Mouse (Mus musculus): ENCODE measurements at regions not wholly inside any gene's neighbourhood (a gene's known extent, or its start where the extent isn't known, plus 50 kb on each side); places are given as distances from the start of the nearest gene placed in this dataset.

DNA sequence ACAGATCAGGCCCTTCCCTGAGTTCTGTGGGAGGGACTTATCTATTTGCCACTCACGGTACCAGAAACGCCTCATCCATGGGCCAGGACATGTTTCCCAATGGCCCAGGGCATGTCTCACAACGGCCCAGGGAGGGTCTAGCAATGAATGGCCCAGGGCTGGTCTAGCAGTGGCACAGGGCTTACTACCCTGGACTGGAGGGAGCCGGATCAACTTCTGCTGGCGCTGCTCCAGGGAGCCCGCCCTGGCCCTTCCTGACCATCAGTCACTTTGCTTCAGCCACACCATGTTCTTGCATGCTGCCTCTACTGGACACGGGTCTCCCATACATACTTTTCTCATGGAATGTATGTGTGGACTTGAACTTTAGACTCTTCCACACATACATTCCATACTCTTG lies 290.1 kb upstream of the Zfp637 start:
- no peaks in the 10 kb centered on the region for H3K36me3 ChIP-seq (ENCODE audit: control insufficient read depth, insufficient read depth)
- WGBS = 81% methylated on average over 7 of the region's 7 CpGs
- H3K9ac ChIP-seq (ENCODE audit: low read depth, low read length) = no peak overlapping the region
- H3K4me1 ChIP-seq (replicated peaks; ENCODE audit: control insufficient read depth, insufficient read depth, low read length) = no peaks in the 10 kb centered on the region
- H3K9me3 ChIP-seq (ENCODE audit: control insufficient read depth) = no peaks in the 10 kb centered on the region
- no peak overlapping the region for H3K27ac ChIP-seq (ENCODE audit: low read depth, low read length)
- no peak overlapping the region for H3K4me3 ChIP-seq (ENCODE audit: low read depth, low read length)
- no peaks in the 10 kb centered on the region for H3K27me3 ChIP-seq (replicated peaks; ENCODE audit: control insufficient read depth, insufficient read depth, low read length)
- H3K4me2 ChIP-seq (replicated peaks; ENCODE audit: low read depth) = no peak overlapping the region
- no peak for TF ChIP-seq CTCF (IDR thresholded peaks at IDR 0.05; ENCODE audit: low read depth)
- no peak for ATAC-seq

DNA sequence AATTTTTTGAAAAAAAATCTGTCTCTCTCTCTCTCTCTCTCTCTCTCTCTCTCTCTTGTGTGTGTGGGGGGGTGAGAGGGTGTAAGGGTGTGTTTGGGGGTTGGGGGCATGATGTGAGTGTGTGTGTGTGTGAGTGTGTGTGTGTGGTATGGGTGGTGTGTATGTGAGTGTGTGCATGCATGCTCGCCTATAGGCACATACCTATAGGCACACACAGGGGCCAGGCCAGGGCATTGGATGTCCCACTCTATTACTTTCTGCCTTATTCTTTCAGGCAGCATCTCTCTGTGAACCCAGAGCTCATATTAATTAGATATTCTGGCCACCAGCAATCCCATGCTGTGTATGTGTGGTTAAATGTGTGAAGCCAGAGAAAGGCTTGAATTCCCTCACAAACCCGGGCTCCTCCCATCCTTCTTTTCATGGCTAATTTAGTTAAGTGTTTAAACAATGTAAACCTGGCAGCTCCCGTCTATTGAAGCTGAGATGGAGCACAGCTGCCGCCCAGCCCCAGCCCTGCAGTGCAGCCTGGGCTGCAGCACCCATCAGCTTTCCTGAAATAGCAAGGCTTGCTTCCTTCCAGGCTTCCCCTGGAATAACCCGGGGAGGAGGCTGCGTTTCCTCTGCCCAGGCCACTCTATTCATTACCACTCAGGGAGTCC lies 288.8 kb upstream of the Zfp637 start:
- 20% methylated on average over 6 of the region's 6 CpGs for WGBS
- no peaks in the 10 kb centered on the region for H3K27me3 ChIP-seq (replicated peaks; ENCODE audit: control insufficient read depth, insufficient read depth, low read length)
- TF ChIP-seq CTCF (IDR thresholded peaks at IDR 0.05; ENCODE audit: low read depth) = no peak
- no peaks in the 10 kb centered on the region for H3K36me3 ChIP-seq (ENCODE audit: control insufficient read depth, insufficient read depth)
- H3K27ac ChIP-seq (ENCODE audit: low read depth, low read length) = no peak overlapping the region
- H3K9ac ChIP-seq (ENCODE audit: low read depth, low read length) = no peak overlapping the region
- no peak overlapping the region for H3K4me2 ChIP-seq (replicated peaks; ENCODE audit: low read depth)
- H3K4me3 ChIP-seq (ENCODE audit: low read depth, low read length) = no peak overlapping the region
- no peaks in the 10 kb centered on the region for H3K4me1 ChIP-seq (replicated peaks; ENCODE audit: control insufficient read depth, insufficient read depth, low read length)
- no peaks in the 10 kb centered on the region for H3K9me3 ChIP-seq (ENCODE audit: control insufficient read depth)
- ATAC-seq = no peak

DNA sequence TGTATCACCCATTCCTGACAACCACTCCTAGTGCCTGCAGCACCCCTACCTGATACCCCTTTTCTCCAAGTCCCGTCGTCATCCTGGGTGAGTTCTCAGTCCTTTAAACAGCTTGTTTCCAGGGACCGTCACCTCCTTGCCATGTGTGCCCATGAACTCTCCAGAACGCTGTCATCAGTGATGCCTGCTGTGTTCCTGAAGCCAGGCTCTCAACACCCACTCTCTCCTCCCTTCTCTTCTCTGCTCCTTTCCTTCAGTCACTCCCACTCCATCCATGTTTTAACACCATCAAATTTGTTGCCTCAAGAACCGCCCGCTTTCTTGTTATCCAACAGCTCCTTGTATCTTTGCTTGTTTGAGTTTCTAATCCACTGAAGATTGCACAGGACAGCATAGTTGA lies 277.8 kb upstream of the Zfp637 start:
- no peak overlapping the region for H3K4me3 ChIP-seq (ENCODE audit: low read depth, low read length)
- WGBS = 86% methylated on average over 6 of the region's 6 CpGs

DNA sequence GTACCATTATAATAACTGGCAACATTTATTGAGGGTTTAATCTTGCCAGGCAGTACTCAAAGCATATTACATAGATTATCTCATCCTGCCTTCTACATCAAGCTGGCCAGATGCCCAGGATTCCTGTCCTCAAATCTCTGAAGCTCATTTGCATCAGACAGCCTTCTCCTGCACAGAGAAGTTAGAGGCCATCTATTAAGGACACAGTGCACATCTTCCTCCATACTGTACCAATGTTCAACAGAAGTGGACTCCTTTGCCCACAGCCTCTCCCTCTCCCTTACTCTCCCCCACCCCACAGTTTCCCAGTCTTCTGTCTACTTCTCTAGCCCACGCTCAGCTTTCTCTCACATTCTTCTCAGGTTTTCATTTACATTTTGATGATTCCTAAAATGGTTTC lies 277.3 kb upstream of the Zfp637 start:
- H3K9ac ChIP-seq (ENCODE audit: low read depth, low read length) = no peak overlapping the region
- no peaks in the 10 kb centered on the region for H3K36me3 ChIP-seq (ENCODE audit: control insufficient read depth, insufficient read depth)
- H3K4me2 ChIP-seq (replicated peaks; ENCODE audit: low read depth) = no peak overlapping the region
- H3K27ac ChIP-seq (ENCODE audit: low read depth, low read length) = no peak overlapping the region
- H3K27me3 ChIP-seq (replicated peaks; ENCODE audit: control insufficient read depth, insufficient read depth, low read length) = no peaks in the 10 kb centered on the region
- TF ChIP-seq CTCF (IDR thresholded peaks at IDR 0.05; ENCODE audit: low read depth) = no peak
- no peaks in the 10 kb centered on the region for H3K4me1 ChIP-seq (replicated peaks; ENCODE audit: control insufficient read depth, insufficient read depth, low read length)
- no peak overlapping the region for H3K4me3 ChIP-seq (ENCODE audit: low read depth, low read length)
- ATAC-seq = no peak
- no peaks in the 10 kb centered on the region for H3K9me3 ChIP-seq (ENCODE audit: control insufficient read depth)
- 84% methylated on average over 1 of the region's 1 CpGs for WGBS

More for the DNA sequence above, 277.8 kb upstream of the Zfp637 start:
- no peak overlapping the region for H3K27ac ChIP-seq (ENCODE audit: low read depth, low read length)
- no peaks in the 10 kb centered on the region for H3K36me3 ChIP-seq (ENCODE audit: control insufficient read depth, insufficient read depth)
- no peak for TF ChIP-seq CTCF (IDR thresholded peaks at IDR 0.05; ENCODE audit: low read depth)
- no peaks in the 10 kb centered on the region for H3K27me3 ChIP-seq (replicated peaks; ENCODE audit: control insufficient read depth, insufficient read depth, low read length)
- no peak overlapping the region for H3K9ac ChIP-seq (ENCODE audit: low read depth, low read length)
- H3K4me1 ChIP-seq (replicated peaks; ENCODE audit: control insufficient read depth, insufficient read depth, low read length) = no peaks in the 10 kb centered on the region
- ATAC-seq = no peak
- no peak overlapping the region for H3K4me2 ChIP-seq (replicated peaks; ENCODE audit: low read depth)
- no peaks in the 10 kb centered on the region for H3K9me3 ChIP-seq (ENCODE audit: control insufficient read depth)

DNA sequence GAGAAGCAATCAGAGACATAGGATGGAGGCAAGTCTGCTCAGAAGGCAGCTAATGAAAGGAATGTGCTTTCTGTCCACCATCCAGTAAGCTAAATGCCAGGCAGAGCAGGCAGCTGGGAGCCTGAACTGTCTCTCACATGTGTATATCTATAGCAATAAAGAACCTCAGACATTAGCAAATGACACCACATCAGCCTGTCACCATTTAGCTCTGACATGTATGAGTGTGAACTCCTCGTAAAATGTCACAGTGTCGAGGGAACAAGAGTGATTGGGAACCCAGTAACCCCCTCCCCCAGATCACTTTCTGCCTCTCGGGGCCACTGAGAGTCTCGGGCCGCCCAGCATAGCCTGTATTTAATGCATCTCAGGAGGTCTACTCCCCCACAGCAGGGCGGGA lies 274.2 kb upstream of the Zfp637 start:
- no peak for TF ChIP-seq CTCF (IDR thresholded peaks at IDR 0.05; ENCODE audit: low read depth)
- Histone ChIP-seq H3K4me3 (ENCODE audit: low read depth, low read length) (no peak overlapping the region), H3K4me2 (replicated peaks; ENCODE audit: low read depth) (no peak overlapping the region), H3K9me3 (ENCODE audit: control insufficient read depth) (no peaks in the 10 kb centered on the region), H3K4me1 (replicated peaks; ENCODE audit: control insufficient read depth, insufficient read depth, low read length) (no peaks in the 10 kb centered on the region), H3K9ac (ENCODE audit: low read depth, low read length) (no peak overlapping the region), H3K36me3 (ENCODE audit: control insufficient read depth, insufficient read depth) (no peaks in the 10 kb centered on the region), H3K27me3 (replicated peaks; ENCODE audit: control insufficient read depth, insufficient read depth, low read length) (no peaks in the 10 kb centered on the region), H3K27ac (ENCODE audit: low read depth, low read length) (no peak overlapping the region)
- no peak for ATAC-seq
- 76% methylated on average over 6 of the region's 6 CpGs for WGBS

DNA sequence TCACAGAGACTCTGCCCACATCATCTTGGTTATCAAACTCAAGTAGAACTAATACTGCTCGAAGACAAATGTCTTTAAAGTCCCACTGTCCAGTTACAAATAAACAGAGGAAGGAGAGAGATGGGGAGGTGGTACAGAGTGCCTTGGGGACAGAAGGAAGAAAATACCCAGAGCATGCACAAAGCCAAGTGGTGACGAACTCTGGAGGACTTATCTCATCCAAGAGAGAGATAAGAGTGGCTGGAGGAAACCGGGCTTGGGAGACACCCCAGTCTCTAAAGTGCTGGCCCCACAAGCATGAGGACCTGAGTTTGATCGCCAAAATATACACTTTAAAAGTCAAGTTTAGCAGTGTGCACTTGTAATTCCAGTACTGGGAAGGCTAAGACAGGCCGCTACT lies 273.3 kb upstream of the Zfp637 start:
- H3K9ac ChIP-seq (ENCODE audit: low read depth, low read length) = no peak overlapping the region
- no peaks in the 10 kb centered on the region for H3K4me1 ChIP-seq (replicated peaks; ENCODE audit: control insufficient read depth, insufficient read depth, low read length)
- no peak overlapping the region for H3K4me2 ChIP-seq (replicated peaks; ENCODE audit: low read depth)
- no peaks in the 10 kb centered on the region for H3K9me3 ChIP-seq (ENCODE audit: control insufficient read depth)
- ATAC-seq = no peak
- no peak for TF ChIP-seq CTCF (IDR thresholded peaks at IDR 0.05; ENCODE audit: low read depth)
- WGBS = 62% methylated on average over 5 of the region's 5 CpGs
- no peak overlapping the region for H3K27ac ChIP-seq (ENCODE audit: low read depth, low read length)
- H3K36me3 ChIP-seq (ENCODE audit: control insufficient read depth, insufficient read depth) = no peaks in the 10 kb centered on the region
- H3K27me3 ChIP-seq (replicated peaks; ENCODE audit: control insufficient read depth, insufficient read depth, low read length) = no peaks in the 10 kb centered on the region
- no peak overlapping the region for H3K4me3 ChIP-seq (ENCODE audit: low read depth, low read length)
